Mouse (Mus musculus): Measurements from ENCODE around the gene Thoc2.

GRCm38 (mm10) chrX:41970096-41970495 lies 49.6 kb upstream of the Thoc2 start:
- no peak for TF ChIP-seq POLR2AphosphoS2 (IDR thresholded peaks at IDR 0.05; ENCODE audit: low read length)
- TF ChIP-seq POLR2A (IDR thresholded peaks at IDR 0.05; ENCODE audit: control insufficient read depth in 1 of 2, insufficient read depth in 1 of 2, low read depth in 1 of 2, low read length in 2 of 2, poor library complexity in 1 of 2), result no peak
- no peak for TF ChIP-seq SIN3A (IDR thresholded peaks at IDR 0.05; ENCODE audit: low read length)
- no peak for TF ChIP-seq CTCF (IDR thresholded peaks at IDR 0.05 in 2 of 3, conservative IDR thresholded peaks at IDR 0.05 in 1 of 3; ENCODE audit: control insufficient read depth in 1 of 3, insufficient read depth in 1 of 3, low read depth in 2 of 3, low read length in 3 of 3, poor library complexity in 1 of 3, severe bottlenecking in 1 of 3)
- TF ChIP-seq E2F4 (IDR thresholded peaks at IDR 0.05; ENCODE audit: borderline replicate concordance, low read depth, low read length), result no peak
- no peak for TF ChIP-seq POLR2AphosphoS5 (IDR thresholded peaks at IDR 0.05; ENCODE audit: borderline replicate concordance, low read depth, low read length)
- TF ChIP-seq EP300 (IDR thresholded peaks at IDR 0.05; ENCODE audit: low read depth in 1 of 2, low read length in 2 of 2), result no peak
- no peak for TF ChIP-seq MAFK (IDR thresholded peaks at IDR 0.05; ENCODE audit: borderline replicate concordance, low read depth, low read length)

Measured in MEL (cell line).